Mouse (Mus musculus): ENCODE measurements around the gene Ccdc27. TPM values are rescaled to one million over a fixed set of nuclear protein-coding genes. Genes with fewer than 3 reads are reported as not detected.

The Ccdc27 gene
- polyA plus RNA-seq, 1 experiment from 2014 or later = not detected

DNA sequence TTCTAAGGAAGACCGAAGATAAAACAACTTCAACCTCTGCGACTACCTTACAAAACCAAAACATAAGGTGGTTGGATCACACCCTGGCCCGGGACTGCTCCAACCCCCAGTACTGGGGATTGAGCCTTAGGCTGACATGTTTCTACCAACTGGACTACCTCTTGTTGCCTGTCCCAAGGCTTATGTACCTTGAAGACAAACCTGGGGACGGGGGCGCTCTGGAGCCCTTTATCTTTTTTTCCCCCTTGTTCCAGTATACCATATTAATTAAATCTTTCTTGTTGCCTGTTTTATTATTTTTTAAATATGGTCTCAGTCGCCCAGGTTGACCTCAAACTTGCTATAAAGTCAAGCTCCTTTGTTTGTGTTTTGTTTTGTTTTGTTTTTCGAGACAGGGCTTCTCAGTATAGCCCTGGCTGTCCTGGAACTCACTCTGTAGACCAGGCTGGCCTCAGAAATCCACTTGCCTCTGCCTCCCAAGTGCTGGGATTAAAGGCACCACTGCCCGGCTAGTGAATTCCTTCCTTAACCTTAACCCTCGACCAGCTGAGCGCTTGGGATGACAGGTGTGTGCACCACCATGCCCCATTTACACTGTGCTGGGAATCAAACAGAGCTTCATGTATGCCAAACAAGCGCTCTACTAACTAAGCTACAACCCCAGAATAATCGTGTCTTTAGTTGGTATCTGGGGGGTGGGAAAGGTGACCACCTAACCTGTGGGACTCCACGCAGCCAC, 31.4 kb downstream of the Ccdc27 start:
- Histone ChIP-seq H3K9me3 (no peaks in the 10 kb centered on the region), H3K27me3 (replicated peaks) (no peaks in the 10 kb centered on the region), H3K27ac (replicated peaks) (no peak overlapping the region), H3K4me2 (peak overlapping the region; percentile 94), H3K36me3 (peaks cover 38% of the 10 kb centered on the region), H3K4me3 (peak overlapping the region; percentile 91), H3K4me1 (peaks cover 25% of the 10 kb centered on the region), H3K9ac (peak overlapping the region; percentile 90)
- no peak for ATAC-seq (ENCODE audit: extremely low read depth, insufficient number of reproducible peaks, low FRiP score, low TSS enrichment)
- 24% methylated on average over 13 of the region's 13 CpGs for WGBS

DNA sequence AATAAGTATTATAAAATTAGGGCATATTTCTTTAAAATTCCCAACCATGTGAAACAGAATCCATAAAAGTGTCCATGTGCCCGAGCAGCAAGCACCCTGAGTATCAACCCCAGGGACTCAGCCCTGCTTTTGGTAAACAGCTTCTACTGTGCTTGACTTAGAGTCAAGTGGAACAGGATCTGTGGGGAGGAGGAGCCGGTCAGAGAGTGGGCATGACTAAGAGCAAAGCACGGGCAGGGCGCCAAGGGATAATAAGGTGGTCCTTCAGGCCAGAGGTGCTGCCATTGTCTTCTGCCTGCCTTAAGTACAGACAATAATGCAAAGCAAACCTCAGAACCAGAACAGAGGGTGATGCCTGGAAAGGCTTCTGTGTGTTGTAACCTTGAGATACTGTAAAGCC, 34.7 kb downstream of the Ccdc27 start:
- Histone ChIP-seq H3K4me1 (peaks cover 12% of the 10 kb centered on the region), H3K36me3 (peaks cover 47% of the 10 kb centered on the region), H3K27me3 (replicated peaks) (no peaks in the 10 kb centered on the region), H3K9ac (no peak overlapping the region), H3K4me3 (no peak overlapping the region), H3K9me3 (no peaks in the 10 kb centered on the region), H3K27ac (replicated peaks) (no peak overlapping the region), H3K4me2 (no peak overlapping the region)
- 68% methylated on average over 4 of the region's 4 CpGs for WGBS
- no peak for ATAC-seq (ENCODE audit: extremely low read depth, insufficient number of reproducible peaks, low FRiP score, low TSS enrichment)

DNA sequence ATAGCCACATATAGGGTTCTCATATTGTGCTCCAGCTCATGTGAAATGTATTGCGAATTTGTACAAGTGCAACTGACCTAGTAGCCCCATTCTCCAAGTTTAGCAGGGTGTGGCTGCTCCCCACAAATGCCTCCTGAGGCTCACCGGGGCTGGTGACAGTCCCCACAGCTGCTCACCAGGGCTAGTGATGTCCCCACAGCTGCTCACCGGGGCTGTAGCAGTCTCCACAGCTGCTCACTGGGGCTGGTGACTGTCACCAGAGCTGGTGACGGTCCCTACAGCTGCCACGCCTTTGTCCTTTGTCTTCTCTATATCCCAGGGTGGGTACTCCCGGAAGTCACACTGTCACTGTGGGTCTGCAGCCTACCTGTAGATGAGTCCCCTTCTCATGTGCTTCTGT, 36.2 kb downstream of the Ccdc27 start:
- no peak overlapping the region for H3K4me2 ChIP-seq
- H3K9ac ChIP-seq = no peak overlapping the region
- H3K36me3 ChIP-seq = peaks cover 57% of the 10 kb centered on the region
- no peaks in the 10 kb centered on the region for H3K9me3 ChIP-seq
- no peak for ATAC-seq (ENCODE audit: extremely low read depth, insufficient number of reproducible peaks, low FRiP score, low TSS enrichment)
- H3K4me1 ChIP-seq = peaks cover 6% of the 10 kb centered on the region
- no peaks in the 10 kb centered on the region for H3K27me3 ChIP-seq (replicated peaks)
- WGBS = 88% methylated on average over 6 of the region's 6 CpGs
- H3K27ac ChIP-seq (replicated peaks) = no peak overlapping the region
- H3K4me3 ChIP-seq = no peak overlapping the region

DNA sequence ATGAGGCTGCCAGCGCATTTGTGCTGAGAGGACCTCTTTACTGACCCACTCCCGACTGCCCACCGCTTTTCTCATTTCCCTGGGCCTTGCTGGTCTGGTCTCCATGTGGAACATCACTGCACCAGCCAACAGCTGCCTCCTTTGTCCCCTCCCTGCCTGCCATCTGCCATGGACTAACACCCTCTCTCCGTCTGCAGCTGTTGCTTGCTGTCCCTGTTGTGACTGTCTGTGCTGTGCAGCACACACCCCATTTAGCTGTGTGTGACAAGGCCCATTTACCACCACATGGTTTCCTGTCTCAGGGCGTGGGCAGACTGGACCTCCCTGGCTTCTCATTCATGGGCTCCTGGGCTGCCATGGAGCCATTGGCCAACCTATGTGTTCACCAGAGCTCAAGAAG, 37.0 kb downstream of the Ccdc27 start:
- H3K4me2 ChIP-seq = no peak overlapping the region
- WGBS = 86% methylated on average over 5 of the region's 5 CpGs
- no peak overlapping the region for H3K27ac ChIP-seq (replicated peaks)
- H3K27me3 ChIP-seq (replicated peaks) = no peaks in the 10 kb centered on the region
- no peaks in the 10 kb centered on the region for H3K4me1 ChIP-seq
- H3K4me3 ChIP-seq = no peak overlapping the region
- H3K36me3 ChIP-seq = peaks cover 57% of the 10 kb centered on the region
- H3K9me3 ChIP-seq = no peaks in the 10 kb centered on the region
- H3K9ac ChIP-seq = no peak overlapping the region
- no peak for ATAC-seq (ENCODE audit: extremely low read depth, insufficient number of reproducible peaks, low FRiP score, low TSS enrichment)

DNA sequence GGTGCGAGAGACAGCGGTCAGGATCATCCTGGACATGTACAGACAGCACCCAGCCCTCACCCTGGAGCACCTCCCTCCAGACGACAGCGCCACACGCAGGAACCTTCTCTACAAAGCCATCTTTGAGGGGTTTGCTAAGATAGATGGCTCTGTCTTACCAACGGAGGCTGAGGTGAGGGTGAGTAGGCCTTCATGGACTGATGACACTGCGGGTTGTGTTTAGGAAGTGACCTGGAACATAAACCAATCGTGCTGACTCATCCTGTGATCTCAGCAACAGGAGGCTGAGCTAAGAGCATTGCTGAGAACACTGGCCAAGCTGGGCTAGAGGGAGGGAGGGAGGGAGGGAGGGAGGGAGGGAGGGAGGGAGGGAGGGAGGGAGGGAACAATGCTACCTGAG, 49.0 kb downstream of the Ccdc27 start:
- 85% methylated on average over 8 of the region's 8 CpGs for WGBS
- no peaks in the 10 kb centered on the region for H3K9me3 ChIP-seq
- H3K4me1 ChIP-seq = no peaks in the 10 kb centered on the region
- H3K4me3 ChIP-seq = no peak overlapping the region
- H3K4me2 ChIP-seq = no peak overlapping the region
- no peaks in the 10 kb centered on the region for H3K27me3 ChIP-seq (replicated peaks)
- H3K36me3 ChIP-seq = peaks cover 97% of the 10 kb centered on the region
- no peak for ATAC-seq (ENCODE audit: extremely low read depth, insufficient number of reproducible peaks, low FRiP score, low TSS enrichment)
- H3K27ac ChIP-seq (replicated peaks) = no peak overlapping the region
- H3K9ac ChIP-seq = no peak overlapping the region

DNA sequence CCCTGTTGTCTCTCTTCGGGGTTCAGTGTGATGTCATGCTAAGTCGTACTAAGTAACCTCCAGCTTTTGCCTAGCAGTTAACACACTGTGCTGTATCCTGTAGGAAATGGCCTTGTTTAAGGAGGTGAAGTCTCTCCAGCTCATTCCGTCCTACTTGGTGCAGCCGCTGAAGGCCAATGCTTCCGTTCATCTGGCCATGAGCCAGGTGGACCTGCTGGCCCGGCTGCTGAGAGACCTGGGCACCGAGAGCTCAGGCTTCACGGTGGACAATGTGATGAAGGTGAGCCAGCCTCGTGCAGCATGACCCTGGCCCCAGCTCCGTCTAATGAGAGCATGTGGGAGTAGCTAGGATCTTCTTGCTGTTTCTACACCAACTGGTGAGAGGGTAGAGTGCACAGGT, 49.8 kb downstream of the Ccdc27 start:
- no peak for ATAC-seq (ENCODE audit: extremely low read depth, insufficient number of reproducible peaks, low FRiP score, low TSS enrichment)
- no peaks in the 10 kb centered on the region for H3K9me3 ChIP-seq
- no peak overlapping the region for H3K27ac ChIP-seq (replicated peaks)
- H3K4me1 ChIP-seq = no peaks in the 10 kb centered on the region
- no peak overlapping the region for H3K9ac ChIP-seq
- H3K36me3 ChIP-seq = peaks cover 97% of the 10 kb centered on the region
- no peak overlapping the region for H3K4me3 ChIP-seq
- 86% methylated on average over 10 of the region's 10 CpGs for WGBS
- H3K4me2 ChIP-seq = no peak overlapping the region
- H3K27me3 ChIP-seq (replicated peaks) = no peaks in the 10 kb centered on the region

DNA sequence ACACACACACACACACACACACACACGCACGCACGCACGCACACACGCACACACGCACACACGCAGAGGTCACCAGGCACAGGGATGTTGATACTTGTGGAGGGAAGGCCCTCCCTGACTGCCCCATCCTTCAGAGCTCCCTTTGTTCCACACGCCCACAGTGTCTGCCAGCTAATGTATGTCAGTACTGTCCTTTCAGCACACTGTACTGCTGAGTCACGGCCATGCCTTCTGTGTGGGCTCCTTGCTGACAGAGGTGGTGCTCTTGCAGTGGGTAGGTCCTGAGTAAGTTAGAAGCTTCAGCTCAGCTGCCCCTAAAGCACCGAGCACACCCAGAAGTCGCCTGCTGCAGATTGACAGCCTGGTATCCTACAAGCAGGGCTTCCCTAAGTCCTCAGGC, 62.0 kb downstream of the Ccdc27 start:
- 93% methylated on average over 11 of the region's 11 CpGs for WGBS
- Histone ChIP-seq H3K27ac (replicated peaks) (no peak overlapping the region), H3K4me3 (no peak overlapping the region), H3K36me3 (peaks cover 67% of the 10 kb centered on the region), H3K4me1 (peaks cover 19% of the 10 kb centered on the region), H3K4me2 (no peak overlapping the region), H3K9ac (no peak overlapping the region), H3K9me3 (no peaks in the 10 kb centered on the region), H3K27me3 (replicated peaks) (no peaks in the 10 kb centered on the region)
- ATAC-seq (ENCODE audit: extremely low read depth, insufficient number of reproducible peaks, low FRiP score, low TSS enrichment) = no peak

DNA sequence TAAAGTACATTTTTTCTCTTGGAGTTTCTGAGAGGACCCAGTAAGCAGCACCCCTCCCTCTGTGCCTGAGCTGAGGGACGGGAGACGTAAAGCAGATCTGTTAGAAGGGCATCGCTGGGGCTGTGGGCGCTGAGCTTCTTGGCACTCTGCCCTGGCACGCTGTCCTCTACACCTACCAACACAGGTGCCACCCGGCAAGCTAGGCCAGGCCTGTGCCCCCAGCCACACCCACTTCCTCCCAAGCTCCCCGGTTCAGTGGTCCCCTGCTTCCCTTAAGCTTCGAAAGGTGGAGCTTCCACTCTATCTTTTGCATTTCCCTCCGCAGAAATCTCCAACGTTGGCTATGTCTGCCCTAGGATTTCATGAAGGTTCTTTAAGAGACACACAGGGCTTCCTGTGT, 63.2 kb downstream of the Ccdc27 start:
- WGBS = 84% methylated on average over 10 of the region's 10 CpGs
- Histone ChIP-seq H3K9me3 (no peaks in the 10 kb centered on the region), H3K9ac (no peak overlapping the region), H3K4me3 (no peak overlapping the region), H3K27me3 (replicated peaks) (no peaks in the 10 kb centered on the region), H3K4me2 (no peak overlapping the region), H3K36me3 (peaks cover 55% of the 10 kb centered on the region), H3K4me1 (peaks cover 19% of the 10 kb centered on the region), H3K27ac (replicated peaks) (no peak overlapping the region)
- no peak for ATAC-seq (ENCODE audit: extremely low read depth, insufficient number of reproducible peaks, low FRiP score, low TSS enrichment)

Other genes with a start within 250 kb of the Ccdc27 start
- gene A430005L14Rik, start 85.4 kb downstream of the Ccdc27 start, polyA plus RNA-seq (2015; fragmentation: Nextera tagmentation; extraction: Ambion mirVana) = 46.0 and 51.7 TPM in 2 replicates
- gene Dffb, start 67.6 kb downstream of the Ccdc27 start, polyA plus RNA-seq (2015; fragmentation: Nextera tagmentation; extraction: Ambion mirVana) = 7.6 and 9.1 TPM in 2 replicates
- gene Cep104, start 67.5 kb downstream of the Ccdc27 start, polyA plus RNA-seq (2015; fragmentation: Nextera tagmentation; extraction: Ambion mirVana) = 12.9 TPM in 2 replicates
- 13.3 and 13.9 TPM in 2 replicates for gene Lrrc47, start 30.9 kb downstream of the Ccdc27 start, polyA plus RNA-seq (2015; fragmentation: Nextera tagmentation; extraction: Ambion mirVana)
- gene Smim1, start 16.4 kb downstream of the Ccdc27 start, polyA plus RNA-seq (2015; fragmentation: Nextera tagmentation; extraction: Ambion mirVana) = 68.2 and 74.7 TPM in 2 replicates
- gene Trp73, start 97.5 kb upstream of the Ccdc27 start, polyA plus RNA-seq (2015; fragmentation: Nextera tagmentation; extraction: Ambion mirVana) = 0.07 and 0.10 TPM in 2 replicates
- 22.6 and 24.3 TPM in 2 replicates for gene Wrap73, start 99.7 kb upstream of the Ccdc27 start, polyA plus RNA-seq (2015; fragmentation: Nextera tagmentation; extraction: Ambion mirVana)
- 119 and 121 TPM in 2 replicates for gene Tprgl, start 118.0 kb upstream of the Ccdc27 start, polyA plus RNA-seq (2015; fragmentation: Nextera tagmentation; extraction: Ambion mirVana)
- gene Megf6, start 128.1 kb upstream of the Ccdc27 start, polyA plus RNA-seq (2015; fragmentation: Nextera tagmentation; extraction: Ambion mirVana) = 25.9 and 28.4 TPM in 2 replicates